Mouse (Mus musculus): ENCODE data around the gene Cacna2d2.

The Cacna2d2 gene

GRCm38 (mm10) chr9:107400666-107401285 lies 1.4 kb downstream of the Cacna2d2 start:
- DNase-seq (ENCODE audit: low read depth in 2 of 2, low spot score in 2 of 2): no peak

GRCm38 (mm10) chr9:107403116-107403515 lies 3.7 kb downstream of the Cacna2d2 start:
- no peak for DNase-seq (ENCODE audit: low read depth in 2 of 2, low spot score in 2 of 2)

DNA sequence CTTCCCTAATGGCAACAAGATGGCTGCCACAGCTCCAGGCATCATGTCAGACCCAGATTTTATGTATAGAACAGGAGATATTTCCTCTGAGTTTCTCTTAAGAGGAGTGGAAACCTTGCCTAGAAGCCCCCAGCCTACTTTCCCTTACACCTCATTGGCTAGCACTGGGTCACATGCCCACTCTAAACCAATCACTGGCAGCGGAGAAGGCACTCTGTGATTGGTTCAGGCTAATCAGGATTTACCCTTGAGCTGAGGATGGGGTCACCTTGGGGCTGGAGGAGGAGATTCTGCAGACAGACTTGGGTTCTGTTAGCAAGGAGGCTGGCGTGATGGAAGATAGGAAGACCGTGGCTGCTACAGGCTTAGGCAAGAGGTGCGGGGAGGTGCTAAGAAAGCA lies 10.0 kb downstream of the Cacna2d2 start:
- DNase-seq (ENCODE audit: low read depth in 2 of 2, low spot score in 2 of 2): no peak

- no peak for DNase-seq (ENCODE audit: low read depth in 2 of 2, low spot score in 2 of 2)
Observed at GRCm38 (mm10) chr9:107417106-107417505, 17.7 kb downstream of the Cacna2d2 start.

GRCm38 (mm10) chr9:107419491-107420244 lies 20.3 kb downstream of the Cacna2d2 start:
- no peak for DNase-seq (ENCODE audit: low read depth in 2 of 2, low spot score in 2 of 2)

- no peak for DNase-seq (ENCODE audit: low read depth in 2 of 2, low spot score in 2 of 2)
Observed at GRCm38 (mm10) chr9:107420898-107421297, 21.5 kb downstream of the Cacna2d2 start.

DNA sequence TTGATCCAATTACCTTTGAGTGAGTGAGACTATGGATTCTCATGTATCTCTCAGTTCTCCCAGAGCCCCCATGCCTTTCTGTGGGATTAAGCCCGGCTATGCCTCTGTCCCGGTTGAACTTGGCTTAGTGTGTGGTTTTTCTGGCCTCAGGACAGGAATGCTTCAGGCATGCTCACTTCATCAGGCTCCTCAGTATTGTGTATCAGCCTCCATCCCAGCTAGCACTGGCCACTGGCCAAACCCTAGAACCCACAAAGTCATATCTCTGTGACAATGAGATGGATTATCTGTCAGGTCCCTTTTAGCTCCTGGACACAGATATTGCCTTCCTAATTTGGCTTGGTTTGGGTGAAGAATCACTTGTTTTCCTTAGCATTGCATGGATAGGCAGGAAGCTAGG lies 23.5 kb downstream of the Cacna2d2 start:
- no peak for DNase-seq (ENCODE audit: low read depth in 2 of 2, low spot score in 2 of 2)

GRCm38 (mm10) chr9:107424485-107425175 lies 25.2 kb downstream of the Cacna2d2 start:
- DNase-seq (ENCODE audit: low read depth in 2 of 2, low spot score in 2 of 2): no peak

DNA sequence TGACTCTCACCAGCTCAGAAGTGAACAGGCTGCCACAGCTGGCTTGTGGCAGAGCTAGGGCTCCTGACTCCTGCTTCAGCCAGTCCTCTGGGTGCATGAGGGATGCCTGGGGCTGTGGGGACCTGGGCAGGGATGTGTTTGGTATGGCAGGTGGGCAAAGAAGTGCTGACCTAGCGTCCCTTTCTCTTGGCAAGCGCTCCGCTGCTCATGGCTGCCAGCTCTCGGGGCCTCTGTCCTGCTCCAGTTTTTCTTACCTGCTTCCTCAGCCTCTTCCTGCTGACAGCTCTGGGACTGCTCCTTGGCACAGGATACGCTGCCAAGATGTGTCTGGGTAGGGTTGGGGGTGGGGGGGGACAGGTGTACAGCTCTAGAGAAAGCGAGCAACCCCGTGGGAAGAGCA lies 28.5 kb downstream of the Cacna2d2 start:
- DNase-seq (ENCODE audit: low read depth in 2 of 2, low spot score in 2 of 2): no peak

GRCm38 (mm10) chr9:107428451-107429186 lies 29.2 kb downstream of the Cacna2d2 start:
- DNase-seq (ENCODE audit: low read depth in 2 of 2, low spot score in 2 of 2): no peak

DNA sequence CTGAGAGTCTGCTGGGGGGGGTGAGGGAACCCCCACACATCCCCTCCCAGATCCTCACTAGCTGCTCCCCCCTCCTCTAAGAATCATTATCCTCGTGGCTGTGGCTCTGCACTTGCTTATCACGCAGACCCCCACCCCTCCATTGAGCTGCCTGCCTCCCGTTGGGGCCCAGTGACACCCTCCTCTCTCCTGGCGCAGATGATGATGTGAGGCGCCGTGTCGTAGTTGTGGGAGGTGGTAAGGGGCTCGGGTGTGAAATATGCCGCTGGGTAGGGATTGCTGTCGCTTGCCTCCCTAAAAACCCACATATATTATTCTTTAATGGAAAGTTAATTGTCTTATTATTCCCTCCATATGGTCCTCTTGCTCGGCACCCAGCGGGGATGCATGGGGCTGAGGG lies 31.0 kb downstream of the Cacna2d2 start:
- no peak for DNase-seq (ENCODE audit: low read depth in 2 of 2, low spot score in 2 of 2)

- no peak for DNase-seq (ENCODE audit: low read depth in 2 of 2, low spot score in 2 of 2)
Observed at GRCm38 (mm10) chr9:107432546-107432945, 33.1 kb downstream of the Cacna2d2 start.

GRCm38 (mm10) chr9:107434851-107435250 lies 35.4 kb downstream of the Cacna2d2 start:
- DNase-seq (ENCODE audit: low read depth in 2 of 2, low spot score in 2 of 2): no peak

DNA sequence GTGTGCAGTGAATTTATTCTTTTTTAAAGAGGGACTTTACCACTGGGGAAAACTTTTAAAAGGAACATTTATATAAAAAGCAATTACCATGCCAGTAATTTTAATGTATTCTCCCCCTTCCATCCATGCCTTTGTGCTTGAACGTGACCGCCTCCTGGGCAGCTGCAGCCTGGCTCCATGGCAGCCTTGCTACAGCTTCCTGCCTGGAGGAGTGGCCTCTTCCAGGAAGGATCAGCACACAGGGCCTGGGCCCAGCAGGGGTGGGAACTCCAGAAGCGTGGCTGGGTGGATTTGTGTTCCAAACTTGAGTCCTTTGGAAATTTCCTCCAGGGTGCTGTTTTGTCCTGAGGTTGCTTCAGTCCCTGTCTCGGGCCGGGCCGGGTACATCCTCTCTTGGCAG lies 35.9 kb downstream of the Cacna2d2 start:
- DNase-seq (ENCODE audit: low read depth in 2 of 2, low spot score in 2 of 2): no peak

DNA sequence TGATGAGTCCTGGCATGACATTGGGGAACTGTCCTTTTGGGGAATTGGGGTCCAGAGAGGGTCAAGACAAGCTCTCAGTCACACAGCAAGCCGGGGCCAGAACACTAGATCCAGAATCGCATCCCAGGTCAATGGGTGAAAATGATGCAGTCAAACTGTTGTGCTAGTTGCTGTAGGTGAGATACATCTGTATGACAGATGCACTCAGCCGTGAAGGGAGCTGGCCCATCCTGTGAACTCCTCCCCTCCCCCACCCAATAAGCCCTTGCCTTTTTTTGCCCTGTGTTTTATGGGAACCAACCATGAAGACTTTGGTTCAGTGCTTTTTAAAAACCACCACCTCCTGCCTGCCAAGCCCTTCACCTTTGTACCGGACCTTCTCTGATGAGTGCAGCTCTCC lies 43.5 kb downstream of the Cacna2d2 start:
- no peak for DNase-seq (ENCODE audit: low read depth in 2 of 2, low spot score in 2 of 2)

GRCm38 (mm10) chr9:107443324-107443723 lies 43.9 kb downstream of the Cacna2d2 start:
- DNase-seq (ENCODE audit: low read depth in 2 of 2, low spot score in 2 of 2): no peak

GRCm38 (mm10) chr9:107445011-107445471 lies 45.6 kb downstream of the Cacna2d2 start:
- no peak for DNase-seq (ENCODE audit: low read depth in 2 of 2, low spot score in 2 of 2)

GRCm38 (mm10) chr9:107448805-107449517 lies 49.5 kb downstream of the Cacna2d2 start:
- DNase-seq (ENCODE audit: low read depth in 2 of 2, low spot score in 2 of 2): no peak

GRCm38 (mm10) chr9:107451400-107451799 lies 52.0 kb downstream of the Cacna2d2 start:
- no peak for DNase-seq (ENCODE audit: low read depth in 2 of 2, low spot score in 2 of 2)

GRCm38 (mm10) chr9:107451891-107452521 lies 52.6 kb downstream of the Cacna2d2 start:
- no peak for DNase-seq (ENCODE audit: low read depth in 2 of 2, low spot score in 2 of 2)
